Mouse (Mus musculus) gastrocnemius, postnatal 4 days (tissue): ENCODE measurements around the gene Elf4. TPM values are rescaled to one million over a fixed set of nuclear protein-coding genes. Genes with fewer than 3 reads are reported as not detected.

Source experiments
- DNase-seq, 2 experiments: peaks; one replicate each; pipeline ENCODE4 v3.0.0; 2021 to 2022; ENCODE audit warnings: low spot score in 2 of 2, mixed read lengths in 2 of 2
- long read RNA-seq, 2 experiments: library from polyadenylated mRNA; stranded (forward); transcript quantifications; one replicate each; pipeline ENCODE4 v2.0.0; 2021
- total RNA-seq, 2 experiments: library from RNA; stranded (reverse); gene quantifications; 2 replicates each; pipeline ENCODE4 v1.2.3; 2021

Gene Elf4
- 10 to 100 TPM; 19.2 to 19.5 TPM for total RNA-seq
- long read RNA-seq, experiment 1, full-length matches to known transcripts, result 1 of 11 reads
- long read RNA-seq, experiment 1, partial matches to known transcripts, result 2 of 11 reads
- long read RNA-seq, experiment 1, other reads (novel, unspliced or antisense), result 8 of 11 reads
- long read RNA-seq, experiment 2, full-length matches to known transcripts, result 3 of 14 reads
- long read RNA-seq, experiment 2, partial matches to known transcripts, result 8 of 14 reads
- long read RNA-seq, experiment 2, other reads (novel, unspliced or antisense), result 3 of 14 reads

- peak; percentile 62 to 74 for DNase-seq
Measured at GRCm38 (mm10) chrX:48462754-48463507, at the start of gene Elf4. Elf4 (minus strand) TSS chrX:48463132.

- DNase-seq, result no peak
Measured at GRCm38 (mm10) chrX:48493763-48494162, 30.8 kb upstream of the Elf4 start.

GRCm38 (mm10) chrX:48481687-48482086, 18.8 kb upstream of the Elf4 start:
- no peak for DNase-seq

- DNase-seq, result no peak
Measured at GRCm38 (mm10) chrX:48481095-48481494, 18.2 kb upstream of the Elf4 start.

- no peak for DNase-seq
Measured at GRCm38 (mm10) chrX:48467355-48467946, 4.5 kb upstream of the Elf4 start.

- no peak for DNase-seq
Measured at GRCm38 (mm10) chrX:48466174-48466573, 3.2 kb upstream of the Elf4 start.

- no peak for DNase-seq
Measured at GRCm38 (mm10) chrX:48464436-48464835, 1.5 kb upstream of the Elf4 start.

- no peak for DNase-seq
Measured at GRCm38 (mm10) chrX:48463636-48464035, 704 bp upstream of the Elf4 start.

- no peak for DNase-seq
Measured at GRCm38 (mm10) chrX:48462297-48462696, 635 bp downstream of the Elf4 start.

GRCm38 (mm10) chrX:48461006-48461405, 1.9 kb downstream of the Elf4 start:
- no peak for DNase-seq

- no peak for DNase-seq
Measured at GRCm38 (mm10) chrX:48460496-48460895, 2.4 kb downstream of the Elf4 start.

- DNase-seq, result no peak
Measured at GRCm38 (mm10) chrX:48456956-48457355, 6.0 kb downstream of the Elf4 start.

- DNase-seq, result no peak
Measured at GRCm38 (mm10) chrX:48455018-48455417, 7.9 kb downstream of the Elf4 start.

GRCm38 (mm10) chrX:48454495-48454878, 8.4 kb downstream of the Elf4 start:
- DNase-seq, result no peak

GRCm38 (mm10) chrX:48453736-48454494, 9.0 kb downstream of the Elf4 start:
- DNase-seq, result peak; percentile 71 to 80

GRCm38 (mm10) chrX:48452931-48453673, 9.8 kb downstream of the Elf4 start:
- DNase-seq, result peak in 1 of 2 experiments; percentile 27

GRCm38 (mm10) chrX:48452231-48452890, 10.6 kb downstream of the Elf4 start:
- no peak for DNase-seq

GRCm38 (mm10) chrX:48449646-48450045, 13.3 kb downstream of the Elf4 start:
- no peak for DNase-seq

GRCm38 (mm10) chrX:48444677-48445076, 18.3 kb downstream of the Elf4 start:
- DNase-seq, result no peak

- DNase-seq, result no peak
Measured at GRCm38 (mm10) chrX:48441954-48442353, 21.0 kb downstream of the Elf4 start.
